Mouse (Mus musculus): ENCODE data around the gene Sesn3.
A peak's percentile ranks its signal among the peaks of the same experiment; 100 is the strongest.

Gene Sesn3

GRCm38 (mm10) chr9:14354852-14355251 is 80.0 kb downstream of the Sesn3 start:
- DNase-seq (ENCODE audit: low spot score in 2 of 2): no peak

GRCm38 (mm10) chr9:14357033-14357432 is 82.2 kb downstream of the Sesn3 start:
- DNase-seq (ENCODE audit: low spot score in 2 of 2): no peak

- DNase-seq (ENCODE audit: low spot score in 2 of 2): no peak
Measured at GRCm38 (mm10) chr9:14362068-14362768, 87.4 kb downstream of the Sesn3 start.

GRCm38 (mm10) chr9:14363540-14363939 is 88.7 kb downstream of the Sesn3 start:
- DNase-seq (ENCODE audit: low spot score in 2 of 2): no peak

- DNase-seq (ENCODE audit: low spot score in 2 of 2): no peak
Measured at GRCm38 (mm10) chr9:14364719-14365118, 89.9 kb downstream of the Sesn3 start.

GRCm38 (mm10) chr9:14365481-14366125 is 90.7 kb downstream of the Sesn3 start:
- DNase-seq (ENCODE audit: low spot score in 2 of 2): peak; percentile 43 to 54

- DNase-seq (ENCODE audit: low spot score in 2 of 2): no peak
Measured at GRCm38 (mm10) chr9:14367850-14368249, 93.0 kb downstream of the Sesn3 start.

GRCm38 (mm10) chr9:14369271-14369670 is 94.4 kb downstream of the Sesn3 start:
- DNase-seq (ENCODE audit: low spot score in 2 of 2): no peak

GRCm38 (mm10) chr9:14372440-14372839 is 97.6 kb downstream of the Sesn3 start:
- DNase-seq (ENCODE audit: low spot score in 2 of 2): no peak

GRCm38 (mm10) chr9:14376149-14376548 is 101.3 kb downstream of the Sesn3 start:
- no peak for DNase-seq (ENCODE audit: low spot score in 2 of 2)

GRCm38 (mm10) chr9:14378151-14378550 is 103.3 kb downstream of the Sesn3 start:
- no peak for DNase-seq (ENCODE audit: low spot score in 2 of 2)

GRCm38 (mm10) chr9:14379769-14380385 is 105.0 kb downstream of the Sesn3 start:
- DNase-seq (ENCODE audit: low spot score in 2 of 2): no peak

GRCm38 (mm10) chr9:14380386-14381285 is 105.8 kb downstream of the Sesn3 start:
- DNase-seq (ENCODE audit: low spot score in 2 of 2): peak; percentile 88 to 91

- DNase-seq (ENCODE audit: low spot score in 2 of 2): peak; percentile 46 to 58
Measured at GRCm38 (mm10) chr9:14381353-14382055, 106.6 kb downstream of the Sesn3 start, which contains the start of gene Endod1. Endod1 (minus strand) TSS chr9:14381507.

GRCm38 (mm10) chr9:14382256-14382791 is 107.5 kb downstream of the Sesn3 start:
- DNase-seq (ENCODE audit: low spot score in 2 of 2): no peak

Data from heart, adult 9 months (tissue).